Mouse (Mus musculus): ENCODE results near the gene Fah.

DNA sequence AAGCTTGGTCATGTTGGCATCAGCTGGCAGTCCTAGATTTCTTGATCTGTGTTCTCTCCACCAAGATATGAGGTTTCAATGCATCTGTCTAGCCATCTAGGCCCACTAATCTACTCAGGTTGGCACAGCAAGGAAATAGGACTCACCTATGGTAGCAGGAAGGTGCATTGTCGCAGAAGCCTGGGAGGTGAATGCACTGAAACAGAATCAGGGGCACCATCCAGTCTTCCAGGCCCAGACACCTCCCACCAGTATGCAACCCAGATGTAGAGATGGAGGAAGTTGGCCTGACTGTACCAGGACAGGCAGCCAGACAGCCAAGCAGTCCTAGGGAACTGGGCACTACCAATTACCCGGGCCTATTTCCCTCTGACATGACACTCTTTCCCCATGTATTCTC lies 5.9 kb downstream of the Fah start:
- no peak for TF ChIP-seq GATA1 (IDR thresholded peaks at IDR 0.05; ENCODE audit: borderline replicate concordance, low read length)
- TF ChIP-seq FLI1 (IDR thresholded peaks at IDR 0.05; ENCODE audit: low read length): no peak

Data from megakaryocyte, embryonic 14.5 days (primary cell).